Mouse (Mus musculus): ENCODE data around the gene Ralgds.

DNA sequence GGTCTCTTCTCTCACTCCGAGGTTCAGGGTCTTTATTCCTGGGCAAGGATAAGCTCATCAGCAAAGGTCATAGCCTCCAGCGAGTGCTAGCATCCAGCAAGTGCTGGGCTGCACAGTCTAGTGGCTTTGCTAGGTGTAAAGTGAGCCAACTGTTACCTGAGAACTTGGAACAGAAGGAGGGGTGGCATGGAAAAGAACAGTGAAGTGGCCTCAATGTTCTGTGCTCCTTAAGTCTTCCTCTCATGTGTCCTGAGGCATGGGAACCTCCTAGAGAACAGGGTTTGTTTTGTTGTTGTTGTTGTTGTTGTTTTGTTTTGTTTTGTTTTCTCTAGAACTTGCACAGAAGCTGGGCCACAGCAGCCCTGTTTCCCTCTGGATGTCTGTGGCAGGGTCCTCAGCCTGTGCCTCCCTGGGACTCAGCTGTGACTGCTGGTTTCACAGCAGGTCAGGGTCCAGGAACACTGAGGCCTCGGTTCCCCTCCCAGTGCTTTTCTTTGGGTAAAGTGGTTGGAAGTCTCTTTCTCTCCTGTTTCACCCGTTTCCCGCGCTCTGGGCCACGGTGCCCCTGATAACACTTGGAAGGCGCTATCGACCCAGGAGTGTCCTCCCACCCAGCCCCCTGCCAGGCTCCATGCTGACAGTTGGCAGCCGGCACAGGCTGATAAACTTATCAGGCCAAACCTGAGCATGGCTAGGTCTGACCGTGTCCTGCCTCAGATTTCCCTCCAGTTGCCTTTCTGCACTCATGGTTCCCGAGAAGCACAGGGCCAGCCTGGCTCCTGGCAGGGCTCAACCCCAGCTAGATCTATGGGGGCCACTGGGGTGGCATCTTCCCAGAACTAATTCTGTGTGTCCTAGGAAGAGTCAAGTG, 89.0 kb downstream of the Ralgds start:
- TF ChIP-seq CTCF (IDR thresholded peaks at IDR 0.05; ENCODE audit: extremely low read depth, insufficient read length, insufficient replicate concordance, low read depth, low read length) (no peak), POLR2A (IDR thresholded peaks at IDR 0.05; ENCODE audit: low read depth, low read length) (no peak)
